Mouse (Mus musculus): ENCODE data around the gene Slc17a2. TPM values are rescaled to one million over a fixed set of nuclear protein-coding genes. Genes with fewer than 3 reads are reported as not detected.

Slc17a2 gene
- total RNA-seq (2014; rRNA removed): 0.11 TPM in 1 of 2 replicates, not detected in the other
- polyA plus RNA-seq (2015; fragmentation: Nextera tagmentation; extraction: Ambion mirVana): not detected in 2 replicates

DNA sequence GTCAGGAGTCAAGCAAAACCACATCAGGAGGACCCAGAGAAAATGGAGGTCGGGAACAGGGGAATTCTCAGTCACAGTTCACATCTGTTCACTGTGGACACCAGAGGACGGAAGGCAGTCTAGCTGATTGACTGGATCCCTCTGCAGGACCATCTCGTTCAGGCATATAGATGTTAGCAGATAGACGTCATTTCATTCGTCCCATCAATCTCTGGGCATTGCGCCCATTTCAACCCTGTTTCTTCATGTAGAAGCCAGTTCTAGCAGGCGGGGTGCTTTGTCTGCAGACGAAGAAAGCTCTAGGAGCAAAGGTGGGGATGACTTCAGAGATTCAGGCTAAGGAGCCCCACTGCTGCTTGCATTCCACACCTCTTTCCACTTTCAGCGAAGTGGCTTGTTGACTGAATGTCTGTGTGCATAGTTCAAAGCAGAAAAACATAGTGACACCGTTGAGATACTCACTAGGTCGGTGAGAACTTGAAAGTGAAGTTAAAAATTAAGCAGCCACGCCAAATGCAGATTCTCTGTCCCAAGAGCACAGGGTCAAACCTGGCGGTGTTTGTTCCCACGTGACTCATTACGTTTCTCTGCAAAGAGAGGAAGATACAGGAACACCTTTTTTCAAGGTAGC lies at the start of gene Slc17a2:
TSS of gene Slc17a2 (plus strand) at position 572 of the 631 bp plus-strand sequence.
- H3K4me1 ChIP-seq (ENCODE audit: insufficient read depth, low read length): no peaks in the 10 kb centered on the region
- H3K4me2 ChIP-seq (ENCODE audit: low read depth, low read length, poor library complexity, severe bottlenecking): no peak within 1 kb of the TSS
- no peak for TF ChIP-seq CTCF (IDR thresholded peaks at IDR 0.05)
- 90% methylated on average over 15 of the region's 15 CpGs for WGBS
- no peak within 1 kb of the TSS for H3K9ac ChIP-seq (replicated peaks; ENCODE audit: low read length, poor library complexity, severe bottlenecking)
- ATAC-seq (ENCODE audit: low FRiP score): no peak
- H3K36me3 ChIP-seq (ENCODE audit: insufficient read depth, low read length): no peaks in the 10 kb centered on the region
- no peak within 1 kb of the TSS for H3K4me3 ChIP-seq (ENCODE audit: low read depth, low read length)
- no peaks in the 10 kb centered on the region for H3K9me3 ChIP-seq (ENCODE audit: low read length)
- DNase-seq (ENCODE audit: low spot score): no peak
- H3K27me3 ChIP-seq (ENCODE audit: insufficient read depth, low read length): no peaks in the 10 kb centered on the region
- H3K27ac ChIP-seq (ENCODE audit: low read depth, low read length): no peak within 1 kb of the TSS

DNA sequence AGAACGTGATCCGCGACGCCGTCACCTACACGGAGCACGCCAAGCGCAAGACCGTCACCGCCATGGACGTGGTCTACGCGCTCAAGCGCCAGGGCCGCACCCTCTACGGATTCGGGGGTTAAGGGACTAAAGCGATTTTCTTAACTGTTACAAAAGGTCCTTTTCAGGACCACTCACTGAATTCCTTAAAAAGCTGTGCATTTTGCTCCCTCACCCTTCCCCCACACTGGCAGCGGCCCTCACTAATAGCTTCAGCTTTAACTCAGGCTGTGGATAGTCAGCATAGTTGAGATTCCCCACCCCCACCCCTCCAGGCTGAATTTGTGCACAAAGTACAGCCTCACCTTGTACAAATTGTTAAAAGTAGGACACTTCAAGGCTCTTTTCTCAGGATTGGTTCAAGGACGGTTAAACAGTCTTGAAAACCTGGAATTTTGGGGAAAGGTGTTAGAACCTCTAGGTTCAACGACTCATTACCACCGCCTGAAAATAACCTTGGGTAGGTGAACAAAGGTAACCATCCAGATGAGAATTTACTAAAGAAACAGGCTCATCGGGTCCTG lies 49.5 kb upstream of the Slc17a2 start:
- Histone ChIP-seq H3K9ac (replicated peaks; ENCODE audit: low read length, poor library complexity, severe bottlenecking) (peak overlapping the region; percentile 33; the same call in 1 of the 2 replicates), H3K27ac (ENCODE audit: low read depth, low read length) (peak overlapping the region; percentile 70), H3K9me3 (ENCODE audit: low read length) (no peaks in the 10 kb centered on the region), H3K4me1 (ENCODE audit: insufficient read depth, low read length) (peaks cover 4% of the 10 kb centered on the region; the same call in 1 of the 2 replicates), H3K4me2 (ENCODE audit: low read depth, low read length, poor library complexity, severe bottlenecking) (peak overlapping the region; percentile 57), H3K4me3 (ENCODE audit: low read depth, low read length) (peak overlapping the region; percentile 37), H3K36me3 (ENCODE audit: insufficient read depth, low read length) (no peaks in the 10 kb centered on the region), H3K27me3 (ENCODE audit: insufficient read depth, low read length) (no peaks in the 10 kb centered on the region)
- TF ChIP-seq CTCF (IDR thresholded peaks at IDR 0.05): no peak
- ATAC-seq (ENCODE audit: low FRiP score) (0 out of 2 replicates have a peak, but pooled peaks have one; percentile 18), DNase-seq (ENCODE audit: low spot score) (no peak)
- WGBS: 1% methylated on average over 15 of the region's 23 CpGs

DNA sequence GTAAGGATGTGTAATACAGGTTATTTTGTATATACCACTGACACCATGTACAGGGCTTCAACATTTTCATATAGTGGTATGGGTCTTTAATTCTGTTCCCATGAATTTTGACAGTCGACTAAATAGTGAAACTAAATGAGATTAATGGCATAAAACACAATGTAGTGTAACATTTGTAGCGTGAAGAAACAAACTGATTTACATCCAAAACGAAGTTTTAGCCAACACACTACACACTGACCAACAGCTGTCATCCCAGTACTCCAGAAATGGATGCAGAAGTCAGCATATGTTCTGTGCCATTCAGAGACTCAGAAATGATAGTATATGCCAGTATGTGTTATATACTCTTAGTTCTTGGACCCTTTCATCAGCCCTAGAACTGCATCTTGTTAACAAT lies 48.9 kb upstream of the Slc17a2 start:
- TF ChIP-seq CTCF (IDR thresholded peaks at IDR 0.05): no peak
- ATAC-seq (ENCODE audit: low FRiP score) (no peak), DNase-seq (ENCODE audit: low spot score) (no peak)
- Histone ChIP-seq H3K4me1 (ENCODE audit: insufficient read depth, low read length) (peaks cover 4% of the 10 kb centered on the region; the same call in 1 of the 2 replicates), H3K36me3 (ENCODE audit: insufficient read depth, low read length) (no peaks in the 10 kb centered on the region), H3K4me2 (ENCODE audit: low read depth, low read length, poor library complexity, severe bottlenecking) (no peak overlapping the region), H3K9me3 (ENCODE audit: low read length) (no peaks in the 10 kb centered on the region), H3K9ac (replicated peaks; ENCODE audit: low read length, poor library complexity, severe bottlenecking) (no peak overlapping the region), H3K27ac (ENCODE audit: low read depth, low read length) (no peak overlapping the region), H3K4me3 (ENCODE audit: low read depth, low read length) (no peak overlapping the region), H3K27me3 (ENCODE audit: insufficient read depth, low read length) (no peaks in the 10 kb centered on the region)
- WGBS: 53% methylated on average over 3 of the region's 3 CpGs

DNA sequence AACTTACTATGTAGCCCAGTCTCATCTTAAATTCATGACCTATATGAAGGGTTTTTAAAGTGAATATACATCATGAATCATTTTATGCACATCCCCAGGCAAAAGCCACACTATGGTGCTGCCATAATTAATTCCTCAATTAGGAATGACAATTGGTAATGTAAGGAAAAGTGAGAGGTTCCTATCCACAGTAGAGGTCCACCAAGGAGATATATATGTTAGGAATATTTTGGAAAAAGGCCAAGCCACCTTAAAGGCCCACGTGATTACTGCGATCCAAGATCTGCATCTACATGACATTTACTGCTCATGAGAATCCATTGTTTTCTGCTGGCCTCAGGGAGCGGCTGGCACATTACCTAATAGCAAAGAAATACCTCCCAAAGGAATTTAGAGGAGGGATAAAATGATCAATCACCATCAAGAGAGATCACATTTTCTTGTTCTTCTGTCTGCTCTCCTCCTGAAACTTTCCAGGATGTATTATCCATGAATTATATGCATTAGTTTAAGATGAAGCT lies 47.5 kb upstream of the Slc17a2 start:
- Histone ChIP-seq H3K4me2 (ENCODE audit: low read depth, low read length, poor library complexity, severe bottlenecking) (no peak overlapping the region), H3K27me3 (ENCODE audit: insufficient read depth, low read length) (no peaks in the 10 kb centered on the region), H3K9me3 (ENCODE audit: low read length) (no peaks in the 10 kb centered on the region), H3K4me3 (ENCODE audit: low read depth, low read length) (no peak overlapping the region), H3K27ac (ENCODE audit: low read depth, low read length) (no peak overlapping the region), H3K4me1 (ENCODE audit: insufficient read depth, low read length) (peaks cover 8% of the 10 kb centered on the region; the same call in 1 of the 2 replicates), H3K9ac (replicated peaks; ENCODE audit: low read length, poor library complexity, severe bottlenecking) (no peak overlapping the region), H3K36me3 (ENCODE audit: insufficient read depth, low read length) (no peaks in the 10 kb centered on the region)
- WGBS: 84% methylated on average over 3 of the region's 3 CpGs
- DNase-seq (ENCODE audit: low spot score) (no peak), ATAC-seq (ENCODE audit: low FRiP score) (no peak)
- no peak for TF ChIP-seq CTCF (IDR thresholded peaks at IDR 0.05)

DNA sequence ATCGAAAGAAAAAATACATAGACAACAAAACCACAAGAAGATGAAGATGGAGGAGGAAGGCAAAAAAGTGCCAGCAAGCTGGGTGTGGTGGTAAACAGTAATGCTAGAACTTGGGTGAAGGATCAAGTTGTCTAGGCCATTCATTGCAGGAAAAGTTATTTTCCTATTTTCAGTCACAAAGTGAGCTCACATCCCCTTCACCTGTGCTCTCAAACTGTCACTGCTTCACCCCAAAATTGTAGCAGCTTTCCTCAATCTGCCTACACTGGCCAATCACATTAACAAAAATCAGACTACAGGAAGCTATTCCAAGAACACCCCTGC lies 46.9 kb upstream of the Slc17a2 start:
- H3K9me3 ChIP-seq (ENCODE audit: low read length): no peaks in the 10 kb centered on the region
- 59% methylated on average over 1 of the region's 1 CpGs for WGBS
- H3K36me3 ChIP-seq (ENCODE audit: insufficient read depth, low read length): no peaks in the 10 kb centered on the region
- peak overlapping the region; percentile 82 for H3K4me2 ChIP-seq (ENCODE audit: low read depth, low read length, poor library complexity, severe bottlenecking)
- H3K9ac ChIP-seq (replicated peaks; ENCODE audit: low read length, poor library complexity, severe bottlenecking): no peak overlapping the region
- DNase-seq (ENCODE audit: low spot score) (no peak), ATAC-seq (ENCODE audit: low FRiP score) (no peak)
- TF ChIP-seq CTCF (IDR thresholded peaks at IDR 0.05): no peak
- H3K27me3 ChIP-seq (ENCODE audit: insufficient read depth, low read length): no peaks in the 10 kb centered on the region
- no peak overlapping the region for H3K27ac ChIP-seq (ENCODE audit: low read depth, low read length)
- no peak overlapping the region for H3K4me3 ChIP-seq (ENCODE audit: low read depth, low read length)
- H3K4me1 ChIP-seq (ENCODE audit: insufficient read depth, low read length): peaks cover 8% of the 10 kb centered on the region; the same call in 1 of the 2 replicates
